Mouse (Mus musculus): Measurements from ENCODE around the gene Abhd17a. TPM values are rescaled to one million over a fixed set of nuclear protein-coding genes. Genes with fewer than 3 reads are reported as not detected.

Gene Abhd17a
- total and polyA plus RNA-seq, 3 experiments = 37.2 to 49.1 (median 48.0) TPM

GRCm38 (mm10) chr10:80570871-80571836 lies 19.0 kb downstream of the Abhd17a start:
- Histone ChIP-seq H3K79me2 (replicated peaks; ENCODE audit: control insufficient read depth, extremely low read depth, insufficient read depth, poor library complexity, severe bottlenecking) (peaks cover 66% of the 10 kb centered on the region), H3K27ac (ENCODE audit: insufficient read depth, low read depth) (peak overlapping the region; percentile 95), H3K4me2 (ENCODE audit: insufficient read depth, low read depth, poor library complexity, severe bottlenecking) (peak overlapping the region; percentile 89), H3K27me3 (replicated peaks) (no peaks in the 10 kb centered on the region), H3K9me3 (replicated peaks; ENCODE audit: low read length) (no peaks in the 10 kb centered on the region), H3K4me3 (replicated peaks in 1 of 3; ENCODE audit: low read depth in 2 of 3, low read length in 2 of 3, poor library complexity in 1 of 3) (peak overlapping the region; percentile 49 to 75 (median 60)), H3K36me3 (replicated peaks in 1 of 2; ENCODE audit: control insufficient read depth in 1 of 2, insufficient read depth in 1 of 2, low read length in 1 of 2) (peaks cover 16 to 46% of the 10 kb centered on the region in 2 experiments), H3K4me1 (ENCODE audit: control insufficient read depth in 1 of 2, insufficient read depth in 2 of 2) (peaks cover 19 to 63% of the 10 kb centered on the region in 2 experiments), H3K9ac (ENCODE audit: insufficient read depth, low read depth) (peak overlapping the region; percentile 94)
- peak; percentile 82 for DNase-seq (ENCODE audit: extremely low read depth)
- dilution Hi-C loops (cut with MboI; ENCODE audit: extremely low pct_ligation_motif_present, extremely low pct_unique_long_range_greater_than_20kb, low sequenced_read_pairs) (no loop called here), in situ Hi-C loops (cut with MboI; ENCODE audit: low pct_ligation_motif_present, low pct_unique_long_range_greater_than_20kb, low sequenced_read_pairs) (no loop called here)
- peak; percentile 73 for TF ChIP-seq IRF4 (IDR thresholded peaks at IDR 0.05; ENCODE audit: low read depth, low read length)
- peak; percentile 56 for TF ChIP-seq USF1 (IDR thresholded peaks at IDR 0.05; ENCODE audit: low read depth, low read length)
- TF ChIP-seq CHD1 (IDR thresholded peaks at IDR 0.05; ENCODE audit: low read depth, low read length) = peak; percentile 2; the same call in 1 of the 2 replicates
- no peak for TF ChIP-seq ETS1 (conservative IDR thresholded peaks at IDR 0.05; ENCODE audit: low read depth, low read length)
- no peak for TF ChIP-seq UBTF (IDR thresholded peaks at IDR 0.05; ENCODE audit: low read depth, low read length)
- TF ChIP-seq MEF2A (IDR thresholded peaks at IDR 0.05; ENCODE audit: borderline replicate concordance, low read depth, low read length) = peak; percentile 29; the same call in 1 of the 2 replicates
- TF ChIP-seq NELFE (IDR thresholded peaks at IDR 0.05; ENCODE audit: low read depth, low read length) = no peak; the same call in 1 of the 2 replicates
- peak; percentile 69 for TF ChIP-seq MAZ (IDR thresholded peaks at IDR 0.05; ENCODE audit: low read depth, low read length)
- TF ChIP-seq ZKSCAN1 (IDR thresholded peaks at IDR 0.05; ENCODE audit: borderline replicate concordance, low read depth, low read length) = no peak
- TF ChIP-seq KAT2A (IDR thresholded peaks at IDR 0.05; ENCODE audit: insufficient replicate concordance, low read length) = no peak
- peak; percentile 76 for TF ChIP-seq MAX (IDR thresholded peaks at IDR 0.05; ENCODE audit: low read length)
- no peak for TF ChIP-seq RCOR1 (conservative IDR thresholded peaks at IDR 0.05; ENCODE audit: low read depth, low read length)
- peak; percentile 73 for TF ChIP-seq BHLHE40 (IDR thresholded peaks at IDR 0.05; ENCODE audit: low read depth, low read length)
- no peak for TF ChIP-seq ELF1 (IDR thresholded peaks at IDR 0.05; ENCODE audit: low read depth, low read length)
- no peak for TF ChIP-seq JUND (conservative IDR thresholded peaks at IDR 0.05; ENCODE audit: low read depth, low read length)
- TF ChIP-seq CHD2 (IDR thresholded peaks at IDR 0.05; ENCODE audit: low read length) = no peak
- TF ChIP-seq JUN (IDR thresholded peaks at IDR 0.05; ENCODE audit: insufficient read depth, low read depth, low read length) = no peak
- no peak for TF ChIP-seq RAD21 (IDR thresholded peaks at IDR 0.05; ENCODE audit: low read depth, low read length)
- TF ChIP-seq E2F4 (IDR thresholded peaks at IDR 0.05; ENCODE audit: insufficient replicate concordance, low read depth, low read length) = no peak
- TF ChIP-seq MXI1 (IDR thresholded peaks at IDR 0.05; ENCODE audit: low read depth, low read length) = peak; percentile 34; the same call in 1 of the 2 replicates
- TF ChIP-seq SIN3A (IDR thresholded peaks at IDR 0.05; ENCODE audit: low read length) = peak; percentile 5
- no peak for TF ChIP-seq ZMIZ1 (IDR thresholded peaks at IDR 0.05; ENCODE audit: low read depth, low read length)
- no peak for TF ChIP-seq PAX5 (IDR thresholded peaks at IDR 0.05; ENCODE audit: low read length)
- TF ChIP-seq ZNF384 (IDR thresholded peaks at IDR 0.05; ENCODE audit: low read depth, low read length) = no peak
- 0 out of 2 replicates have a peak, but pooled peaks have one; percentile 39 for TF ChIP-seq TBP (conservative IDR thresholded peaks at IDR 0.05; ENCODE audit: low read depth, low read length)
- peak; percentile 64; the same call in 1 of the 2 replicates for TF ChIP-seq POLR2A (IDR thresholded peaks at IDR 0.05; ENCODE audit: low read depth, low read length)
- TF ChIP-seq CTCF (conservative IDR thresholded peaks at IDR 0.05 in 1 of 2, IDR thresholded peaks at IDR 0.05 in 1 of 2; ENCODE audit: low read depth in 2 of 2, low read length in 2 of 2) = no peak
- 0 out of 2 replicates have a peak, but pooled peaks have one; percentile 13 for TF ChIP-seq EP300 (IDR thresholded peaks at IDR 0.05; ENCODE audit: low read length)
- TF ChIP-seq TCF12 (IDR thresholded peaks at IDR 0.05; ENCODE audit: low read depth, low read length) = peak; percentile 51
- peak; percentile 54; the same call in 1 of the 2 replicates for TF ChIP-seq MYC (IDR thresholded peaks at IDR 0.05; ENCODE audit: low read depth, low read length)
- TF ChIP-seq GABPA (IDR thresholded peaks at IDR 0.05; ENCODE audit: insufficient replicate concordance, low read depth, low read length) = no peak
- TF ChIP-seq MAFK (IDR thresholded peaks at IDR 0.05; ENCODE audit: insufficient replicate concordance, low read length) = no peak
- no peak; the same call in 1 of the 2 replicates for TF ChIP-seq POLR2AphosphoS2 (IDR thresholded peaks at IDR 0.05; ENCODE audit: low read depth, low read length)
- TF ChIP-seq USF2 (conservative IDR thresholded peaks at IDR 0.05; ENCODE audit: low read depth, low read length) = no peak
- peak; percentile 10; the same call in 1 of the 2 replicates for TF ChIP-seq NRF1 (IDR thresholded peaks at IDR 0.05; ENCODE audit: low read depth, low read length)
- TF ChIP-seq ZC3H11A (IDR thresholded peaks at IDR 0.05; ENCODE audit: low read depth, low read length) = no peak
- TF ChIP-seq SMC3 (IDR thresholded peaks at IDR 0.05; ENCODE audit: low read depth, low read length) = no peak

Measured in CH12.LX (cell line).